Mouse (Mus musculus) splenic B cell, adult 2 months (primary cell): ENCODE results near the gene Stx19.

Experiments
- DNase-seq: peaks from one replicate; pipeline ENCODE4 v3.0.0-alpha.2; 2011; ENCODE audit warnings: low read depth, low spot score
- H3K27me3 ChIP-seq: 2 replicates; pipeline ENCODE4 v1.6.1; 2012; ENCODE audit warnings: mild to moderate bottlenecking, low read length, moderate library complexity, mixed read lengths; ENCODE audit not compliant: control insufficient read depth, poor library complexity, insufficient read depth, severe bottlenecking
- H3K36me3 ChIP-seq: 2 replicates; pipeline ENCODE4 v1.6.1; 2012; ENCODE audit warnings: mild to moderate bottlenecking, low read length, moderate library complexity, mixed read lengths; ENCODE audit not compliant: control insufficient read depth, poor library complexity, insufficient read depth, severe bottlenecking

Gene Stx19

GRCm38 (mm10) chr16:62860140-62860539 is 45.7 kb downstream of the Stx19 start:
- no peaks in the 10 kb centered on the region for H3K36me3 ChIP-seq
- no peak for DNase-seq
- no peaks in the 10 kb centered on the region for H3K27me3 ChIP-seq

GRCm38 (mm10) chr16:62861455-62861854 is 47.0 kb downstream of the Stx19 start:
- DNase-seq, result no peak
- Histone ChIP-seq H3K36me3 (no peaks in the 10 kb centered on the region), H3K27me3 (no peaks in the 10 kb centered on the region)

- no peaks in the 10 kb centered on the region; the same call in 1 of the 2 replicates for H3K27me3 ChIP-seq
- H3K36me3 ChIP-seq, result no peaks in the 10 kb centered on the region
- DNase-seq, result no peak
These were observed 58.2 kb downstream of the Stx19 start for GRCm38 (mm10) chr16:62872688-62873117.

- Histone ChIP-seq H3K27me3 (no peaks in the 10 kb centered on the region; the same call in 1 of the 2 replicates), H3K36me3 (no peaks in the 10 kb centered on the region)
- DNase-seq, result no peak
These were observed 58.7 kb downstream of the Stx19 start for GRCm38 (mm10) chr16:62873180-62873579.
